ENCODE assay signal across 20 mouse cellular contexts in genomic region chr10:68074291-68074690, GRCm38 (mm10).
"Had no signal": no experiment of that assay in that cellular context is flagged by ENCODE, and none has a peak within 500 bp of the region (broad histone marks: within the 10 kb centered on the region; RNA-seq: fewer than 3 reads in every experiment).

No protein-coding gene starts in this region.

- H3K27me3 ChIP-seq: limb, embryonic 13.5 days; liver, embryonic 13.5 days; midbrain, embryonic 12.5 days; neural tube, embryonic 13.5 days; stomach, embryonic 15.5 days had no signal

- ATAC-seq: midbrain, embryonic 16.5 days had no signal

- H3K4me2 ChIP-seq: limb, embryonic 13.5 days; liver, embryonic 13.5 days; midbrain, embryonic 12.5 days; neural tube, embryonic 13.5 days; stomach, embryonic 15.5 days had no signal

- H3K4me1 ChIP-seq: limb, embryonic 10.5 days; limb, embryonic 13.5 days; liver, embryonic 13.5 days; midbrain, embryonic 12.5 days; neural tube, embryonic 13.5 days; stomach, embryonic 15.5 days had no signal

- H3K9me3 ChIP-seq: limb, embryonic 10.5 days; limb, embryonic 13.5 days; midbrain, embryonic 12.5 days; neural tube, embryonic 13.5 days; stomach, embryonic 15.5 days had no signal

- H3K27ac ChIP-seq: kidney, postnatal 0 days; layer of hippocampus, adult 2 months; limb, embryonic 10.5 days; limb, embryonic 13.5 days; liver, embryonic 13.5 days; midbrain, embryonic 12.5 days; neural tube, embryonic 13.5 days; stomach, embryonic 15.5 days had no signal

- H3K36me3 ChIP-seq: limb, embryonic 10.5 days; limb, embryonic 13.5 days; liver, embryonic 13.5 days; midbrain, embryonic 12.5 days; neural tube, embryonic 13.5 days; stomach, embryonic 15.5 days had no signal

- H3K9ac ChIP-seq: limb, embryonic 13.5 days; liver, embryonic 13.5 days; midbrain, embryonic 12.5 days; neural tube, embryonic 13.5 days; stomach, embryonic 15.5 days had no signal

- DNase-seq: kidney, postnatal 25 days; layer of hippocampus, adult 9-11 months; liver; liver, embryonic 13.5 days; lung, adult 2 months; lung, postnatal 14 days; lung, postnatal 4 days; retina, postnatal 1 day; right cerebral cortex, postnatal 25 days; spleen, adult 18-20 months; thymus, postnatal 25 days had no signal

- H3K4me3 ChIP-seq: layer of hippocampus, adult 2 months; limb, embryonic 10.5 days; limb, embryonic 13.5 days; liver, embryonic 13.5 days; midbrain, embryonic 12.5 days; myocyte; neural tube, embryonic 13.5 days; stomach, embryonic 15.5 days had no signal
